Mouse (Mus musculus): ENCODE data around the gene Ncoa4.

Ncoa4 gene

GRCm38 (mm10) chr14:32201791-32202451 lies 42.3 kb downstream of the Ncoa4 start, which contains the start of the genes Timm23 and Parg:
Gene Timm23, minus strand, starts transcription at chr14:32201898.
Gene Parg, plus strand, starts transcription at chr14:32201949.
- DNase-seq (ENCODE audit: low spot score), result peak; percentile 87

- no peak for DNase-seq (ENCODE audit: low spot score)
These were observed 66.9 kb downstream of the Ncoa4 start for GRCm38 (mm10) chr14:32226601-32227000.

GRCm38 (mm10) chr14:32228996-32229395 lies 69.3 kb downstream of the Ncoa4 start:
- peak; percentile 80 for DNase-seq (ENCODE audit: low spot score)
